Mouse (Mus musculus) erythroblast, embryonic 14.5 days (primary cell): ENCODE data around the gene Eif4g3. TPM values are rescaled to one million over a fixed set of nuclear protein-coding genes. Genes with fewer than 3 reads are reported as not detected.

Experiments used
- H3K27me3 ChIP-seq: 2 replicates; pipeline ENCODE4 v1.6.1; 2012; ENCODE audit warnings: inconsistent platforms; ENCODE audit not compliant: control insufficient read depth
- H3K36me3 ChIP-seq: 2 replicates; pipeline ENCODE4 v1.6.1; 2012; ENCODE audit warnings: mild to moderate bottlenecking, inconsistent platforms; ENCODE audit not compliant: control insufficient read depth
- H3K4me1 ChIP-seq: 2 replicates; pipeline ENCODE4 v1.6.1; 2012; ENCODE audit warnings: inconsistent platforms; ENCODE audit not compliant: control insufficient read depth
- H3K4me3 ChIP-seq: replicated peaks from 2 replicates; pipeline ENCODE3; 2012; ENCODE audit warnings: moderate library complexity, mild to moderate bottlenecking, inconsistent platforms
- H3K9me3 ChIP-seq: 2 replicates; pipeline ENCODE4 v1.6.1; 2012; ENCODE audit warnings: low read length, inconsistent platforms, mixed read lengths; ENCODE audit not compliant: control insufficient read depth
- GATA1 ChIP-seq: IDR thresholded peaks from 2 replicates; pipeline ENCODE4 v1.6.1; 2012; ENCODE audit warnings: low read length, inconsistent platforms, mixed read lengths
- TAL1 ChIP-seq: IDR thresholded peaks from 3 replicates; pipeline ENCODE4 v1.6.1; 2012; ENCODE audit warnings: low read length, inconsistent platforms, mixed read lengths
- polyA plus RNA-seq: library from polyadenylated mRNA; stranded (reverse); fragments of >175 nt; gene quantifications from 2 replicates; pipeline ENCODE4 v1.2.3, GENCODE M21; 2012

Gene Eif4g3
- polyA plus RNA-seq, 1 experiment: 2.9 TPM

- TF ChIP-seq TAL1 (no peak), GATA1 (no peak)
- H3K4me1 ChIP-seq: peaks cover 14% of the 10 kb centered on the region
- peaks cover 19% of the 10 kb centered on the region for H3K36me3 ChIP-seq
Measured at GRCm38 (mm10) chr4:138073086-138073485, 80.3 kb downstream of the Eif4g3 start.

GRCm38 (mm10) chr4:138073531-138073930, 80.7 kb downstream of the Eif4g3 start:
- H3K27me3 ChIP-seq: no peaks in the 10 kb centered on the region
- no peaks in the 10 kb centered on the region for H3K9me3 ChIP-seq
- peaks cover 19% of the 10 kb centered on the region for H3K36me3 ChIP-seq
- TF ChIP-seq GATA1 (no peak), TAL1 (no peak)
- no peak overlapping the region for H3K4me3 ChIP-seq
- H3K4me1 ChIP-seq: peaks cover 18% of the 10 kb centered on the region

More at GRCm38 (mm10) chr4:138073086-138073485, 80.3 kb downstream of the Eif4g3 start:
- Histone ChIP-seq H3K4me3 (no peak overlapping the region), H3K9me3 (no peaks in the 10 kb centered on the region), H3K27me3 (no peaks in the 10 kb centered on the region)

- no peak overlapping the region for H3K4me3 ChIP-seq
- H3K9me3 ChIP-seq: no peaks in the 10 kb centered on the region
- H3K36me3 ChIP-seq: peaks cover 26% of the 10 kb centered on the region
- no peaks in the 10 kb centered on the region for H3K27me3 ChIP-seq
- peaks cover 32% of the 10 kb centered on the region for H3K4me1 ChIP-seq
- TF ChIP-seq GATA1: no peak
- TF ChIP-seq TAL1: no peak
Measured at GRCm38 (mm10) chr4:138074896-138075584, 82.2 kb downstream of the Eif4g3 start.

GRCm38 (mm10) chr4:138077663-138078295, 85.0 kb downstream of the Eif4g3 start:
- H3K9me3 ChIP-seq: no peaks in the 10 kb centered on the region
- TF ChIP-seq GATA1 (no peak), TAL1 (no peak)
- H3K4me3 ChIP-seq: no peak overlapping the region
- peaks cover 35% of the 10 kb centered on the region for H3K36me3 ChIP-seq
- peaks cover 30% of the 10 kb centered on the region for H3K4me1 ChIP-seq
- H3K27me3 ChIP-seq: no peaks in the 10 kb centered on the region

- Histone ChIP-seq H3K4me3 (no peak overlapping the region), H3K9me3 (no peaks in the 10 kb centered on the region), H3K27me3 (no peaks in the 10 kb centered on the region), H3K4me1 (peaks cover 30% of the 10 kb centered on the region), H3K36me3 (peaks cover 49% of the 10 kb centered on the region)
- TF ChIP-seq GATA1 (no peak), TAL1 (no peak)
Measured at GRCm38 (mm10) chr4:138079234-138079633, 86.4 kb downstream of the Eif4g3 start.

- H3K9me3 ChIP-seq: no peaks in the 10 kb centered on the region
- peaks cover 24% of the 10 kb centered on the region for H3K4me1 ChIP-seq
- TF ChIP-seq TAL1: no peak
- no peak for TF ChIP-seq GATA1
- peaks cover 61% of the 10 kb centered on the region for H3K36me3 ChIP-seq
- H3K27me3 ChIP-seq: no peaks in the 10 kb centered on the region
- no peak overlapping the region for H3K4me3 ChIP-seq
Measured at GRCm38 (mm10) chr4:138082466-138082865, 89.6 kb downstream of the Eif4g3 start.

GRCm38 (mm10) chr4:138084103-138084502, 91.3 kb downstream of the Eif4g3 start:
- no peak for TF ChIP-seq GATA1
- no peak for TF ChIP-seq TAL1
- Histone ChIP-seq H3K4me3 (no peak overlapping the region), H3K9me3 (no peaks in the 10 kb centered on the region), H3K27me3 (no peaks in the 10 kb centered on the region), H3K4me1 (peaks cover 8% of the 10 kb centered on the region), H3K36me3 (peaks cover 56% of the 10 kb centered on the region)

GRCm38 (mm10) chr4:138084851-138085573, 92.2 kb downstream of the Eif4g3 start:
- Histone ChIP-seq H3K36me3 (peaks cover 56% of the 10 kb centered on the region), H3K4me1 (no peaks in the 10 kb centered on the region; the same call in 1 of the 2 replicates), H3K4me3 (no peak overlapping the region), H3K9me3 (no peaks in the 10 kb centered on the region), H3K27me3 (no peaks in the 10 kb centered on the region)
- no peak for TF ChIP-seq GATA1

- Histone ChIP-seq H3K9me3 (no peaks in the 10 kb centered on the region), H3K4me1 (no peaks in the 10 kb centered on the region), H3K36me3 (peaks cover 47% of the 10 kb centered on the region), H3K27me3 (no peaks in the 10 kb centered on the region), H3K4me3 (no peak overlapping the region)
- TF ChIP-seq GATA1 (no peak), TAL1 (no peak)
Measured at GRCm38 (mm10) chr4:138086949-138087348, 94.1 kb downstream of the Eif4g3 start.
